ENCODE assay signal across 13 mouse cellular contexts in genomic region chr7:116715234-116716046, GRCm38 (mm10).
DNase-seq lines count a peak whose midpoint lies in the region; ATAC-seq and TF ChIP-seq lines count a peak whose summit lies in the region.
"Had no signal": no experiment of that assay in that cellular context is flagged by ENCODE, and none has a peak within 500 bp of the region (broad histone marks: within the 10 kb centered on the region; RNA-seq: fewer than 3 reads in every experiment).

No protein-coding gene starts in this region.

- ATAC-seq in heart, embryonic 15.5 days (replicated peaks; ENCODE audit: insufficient number of reproducible peaks, insufficient read depth, low FRiP score, low read depth) = peak; percentile 38; the same call in 1 of the 2 replicates
- no peak for ATAC-seq in kidney, embryonic 15.5 days (replicated peaks; ENCODE audit: low FRiP score)
- no peak for ATAC-seq in megakaryocyte progenitor cell, adult 5-6 weeks (replicated peaks; ENCODE audit: poor library complexity)
- ATAC-seq: lung, postnatal 0 days; midbrain, embryonic 13.5 days; Patski had no signal

- no peak for TF ChIP-seq POLR2A in cerebellum, adult 2 months (IDR thresholded peaks at IDR 0.05; ENCODE audit: borderline replicate concordance, insufficient read depth, low read length)

- DNase-seq in embryo, embryonic 10 days (ENCODE audit: low spot score) = peak; percentile 10
- DNase-seq in embryo, embryonic 10.5 days (ENCODE audit: low spot score) = no peak
- peak; percentile 30 for DNase-seq in CD4-positive, CD25-positive, alpha-beta regulatory T cell, adult 2 months (ENCODE audit: low read depth, low spot score)
- DNase-seq in cerebellum, adult 2 months = no peak
- DNase-seq in right cerebral cortex, postnatal 36 days (ENCODE audit: low spot score in 2 of 2) = no peak
- DNase-seq: right cerebral cortex, postnatal 25 days; thymus, adult 2 months had no signal

- H3K4me1 ChIP-seq in heart, embryonic 15.5 days (replicated peaks) = peaks cover 5% of the 10 kb centered on the region; the same call in 1 of the 2 replicates
- no peaks in the 10 kb centered on the region for H3K4me1 ChIP-seq in kidney, embryonic 15.5 days
- H3K4me1 ChIP-seq in cerebellum, adult 2 months (ENCODE audit: control insufficient read depth, insufficient read depth, low read length) = no peaks in the 10 kb centered on the region
- H3K4me1 ChIP-seq: midbrain, embryonic 13.5 days had no signal

- TF ChIP-seq CTCF in cerebellum, adult 2 months (IDR thresholded peaks at IDR 0.05; ENCODE audit: borderline replicate concordance, insufficient read depth, low read depth, low read length) = no peak

- no peaks in the 10 kb centered on the region for H3K36me3 ChIP-seq in heart, embryonic 15.5 days
- no peaks in the 10 kb centered on the region for H3K36me3 ChIP-seq in kidney, embryonic 15.5 days
- H3K36me3 ChIP-seq: midbrain, embryonic 13.5 days had no signal

- no peak overlapping the region for H3K4me2 ChIP-seq in heart, embryonic 15.5 days
- no peak overlapping the region for H3K4me2 ChIP-seq in kidney, embryonic 15.5 days
- H3K4me2 ChIP-seq: midbrain, embryonic 13.5 days had no signal

- 47% methylated on average over 10 of the region's 10 CpGs for whole genome bisulfite sequencing in heart, embryonic 15.5 days
- 57% methylated on average over 10 of the region's 10 CpGs for WGBS in kidney, embryonic 15.5 days
- WGBS in cerebellum, adult 2 months = 48% methylated on average over 10 of the region's 10 CpGs

- H3K9ac ChIP-seq in heart, embryonic 15.5 days = no peak overlapping the region
- no peak overlapping the region for H3K9ac ChIP-seq in kidney, embryonic 15.5 days
- H3K9ac ChIP-seq: midbrain, embryonic 13.5 days had no signal

- no peaks in the 10 kb centered on the region for H3K9me3 ChIP-seq in heart, embryonic 15.5 days (replicated peaks)
- no peaks in the 10 kb centered on the region for H3K9me3 ChIP-seq in kidney, embryonic 15.5 days (replicated peaks)
- H3K9me3 ChIP-seq: midbrain, embryonic 13.5 days had no signal

- H3K27me3 ChIP-seq in heart, embryonic 15.5 days = no peaks in the 10 kb centered on the region
- H3K27me3 ChIP-seq in kidney, embryonic 15.5 days = no peaks in the 10 kb centered on the region
- no peaks in the 10 kb centered on the region for H3K27me3 ChIP-seq in cerebellum, adult 2 months (ENCODE audit: control insufficient read depth, insufficient read depth, low read length)
- H3K27me3 ChIP-seq: midbrain, embryonic 13.5 days; Patski had no signal

- H3K27ac ChIP-seq in heart, embryonic 15.5 days = 0 out of 2 replicates have a peak overlapping the region, but pooled peaks have one; percentile 20
- peak overlapping the region; percentile 56; the same call in 1 of the 2 replicates for H3K27ac ChIP-seq in kidney, embryonic 15.5 days
- H3K27ac ChIP-seq in cerebellum, adult 2 months (ENCODE audit: insufficient read depth, low read length) = no peak overlapping the region
- H3K27ac ChIP-seq: midbrain, embryonic 13.5 days had no signal

- no peak overlapping the region for H3K4me3 ChIP-seq in heart, embryonic 15.5 days
- H3K4me3 ChIP-seq in kidney, embryonic 15.5 days (replicated peaks) = no peak overlapping the region
- H3K4me3 ChIP-seq in cerebellum, adult 2 months (replicated peaks; ENCODE audit: insufficient read depth, low read depth, low read length) = no peak overlapping the region
- H3K4me3 ChIP-seq: midbrain, embryonic 13.5 days had no signal

Comparison
In these comparisons a context has a peak if more than half of its experiments do, and no peak if none do; other contexts are left out.
1. DNase-seq: peak in embryo, embryonic 10 days (single experiment) and CD4-positive, CD25-positive, alpha-beta regulatory T cell, adult 2 months (single experiment); none in embryo, embryonic 10.5 days (single experiment), cerebellum, adult 2 months (0 of 2) and right cerebral cortex, postnatal 36 days (0 of 2).